Mouse (Mus musculus): ENCODE measurements around the gene Rps6ka2.
"Not testable (repeated sequence)": the region's sequence is repeated elsewhere in the genome, so short reads cannot be mapped to it uniquely, and the experiment has no call there.

DNA sequence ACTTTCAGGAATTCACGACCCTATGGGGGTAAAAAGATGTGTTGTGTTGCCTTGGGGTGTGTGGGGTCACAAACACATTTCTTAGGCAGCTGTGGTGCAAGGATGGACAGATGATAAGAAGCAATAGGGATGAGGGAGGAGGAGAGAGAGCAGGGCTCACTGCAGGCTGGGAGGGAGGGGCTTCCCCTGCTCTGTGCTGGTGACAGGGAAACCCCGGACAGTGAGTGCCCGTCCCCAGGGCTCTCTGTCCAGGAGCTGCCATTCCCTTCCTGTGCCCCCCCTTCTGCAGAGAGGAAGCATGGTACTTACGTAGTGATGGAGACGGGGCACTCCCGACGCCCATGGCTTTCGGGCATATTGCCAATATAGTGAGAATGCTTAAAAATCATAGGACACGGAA is 167.5 kb downstream of the Rps6ka2 start:
- TF ChIP-seq GATA1 (IDR thresholded peaks at IDR 0.05; ENCODE audit: borderline replicate concordance, low read length); FLI1 (IDR thresholded peaks at IDR 0.05; ENCODE audit: low read length): not testable (repeated sequence)
